ENCODE assay signal across 9 mouse cellular contexts in genomic region chr4:116448673-116449072, GRCm38 (mm10). TPM values are rescaled to one million over a fixed set of nuclear protein-coding genes. Genes with fewer than 3 reads are reported as not detected.
DNase-seq lines count a peak whose midpoint lies in the region; ATAC-seq and TF ChIP-seq lines count a peak whose summit lies in the region.
"Had no signal": no experiment of that assay in that cellular context is flagged by ENCODE, and none has a peak within 500 bp of the region (broad histone marks: within the 10 kb centered on the region; RNA-seq: fewer than 3 reads in every experiment).

No protein-coding gene starts in this region.

- peak; percentile 30 for DNase-seq in hindbrain, embryonic 10.5 days (ENCODE audit: low spot score)
- peak; percentile 59 for DNase-seq in MEL-GATA-1-ER (ENCODE audit: extremely low read depth, low read depth)
- peak; percentile 50 for DNase-seq in cerebellum, adult 9-10 months
- peak; percentile 13 for DNase-seq in limb, embryonic 14.5 days (ENCODE audit: low spot score)
- peak; percentile 51 for DNase-seq in ovary, postnatal 36 days (ENCODE audit: low spot score)
- peak; percentile 48 to 59 for DNase-seq in thymus, postnatal 36 days

- 53% methylated on average over 8 of the region's 8 CpGs for WGBS in hindbrain, embryonic 10.5 days
- 54% methylated on average over 8 of the region's 8 CpGs for WGBS in hindbrain, embryonic 12.5 days
- WGBS in heart, embryonic 13.5 days: 39% methylated on average over 8 of the region's 8 CpGs
- WGBS in limb, embryonic 14.5 days: 55% methylated on average over 8 of the region's 8 CpGs

- no peak for ATAC-seq in hindbrain, embryonic 12.5 days (ENCODE audit: low FRiP score)
- no peak for ATAC-seq in heart, embryonic 13.5 days (ENCODE audit: extremely low read depth, insufficient number of reproducible peaks, low FRiP score, low TSS enrichment)
- no peak for ATAC-seq in limb, embryonic 14.5 days (ENCODE audit: low FRiP score, low read depth)

- H3K4me3 ChIP-seq in hindbrain, embryonic 10.5 days: no peak overlapping the region
- H3K4me3 ChIP-seq in hindbrain, embryonic 12.5 days: no peak overlapping the region
- H3K4me3 ChIP-seq in heart, embryonic 13.5 days: no peak overlapping the region
- no peak overlapping the region for H3K4me3 ChIP-seq in limb, embryonic 14.5 days (replicated peaks; ENCODE audit: low read length)
- H3K4me3 ChIP-seq: limb, embryonic 13.5 days had no signal

- no peaks in the 10 kb centered on the region for H3K4me1 ChIP-seq in hindbrain, embryonic 10.5 days (replicated peaks)
- no peaks in the 10 kb centered on the region for H3K4me1 ChIP-seq in hindbrain, embryonic 12.5 days
- H3K4me1 ChIP-seq in heart, embryonic 13.5 days: peaks cover 10% of the 10 kb centered on the region
- no peaks in the 10 kb centered on the region for H3K4me1 ChIP-seq in limb, embryonic 14.5 days (ENCODE audit: control insufficient read depth, insufficient read depth, low read length)
- H3K4me1 ChIP-seq: limb, embryonic 13.5 days had no signal

- no peak overlapping the region for H3K4me2 ChIP-seq in hindbrain, embryonic 12.5 days (replicated peaks)
- peak overlapping the region; percentile 42 for H3K4me2 ChIP-seq in heart, embryonic 13.5 days
- H3K4me2 ChIP-seq in limb, embryonic 14.5 days (replicated peaks; ENCODE audit: low read depth, low read length, severe bottlenecking): no peak overlapping the region
- H3K4me2 ChIP-seq: limb, embryonic 13.5 days had no signal

- H3K27ac ChIP-seq in hindbrain, embryonic 10.5 days: no peak overlapping the region
- no peak overlapping the region for H3K27ac ChIP-seq in hindbrain, embryonic 12.5 days
- no peak overlapping the region for H3K27ac ChIP-seq in heart, embryonic 13.5 days (replicated peaks)
- no peak overlapping the region for H3K27ac ChIP-seq in limb, embryonic 14.5 days (replicated peaks; ENCODE audit: low read depth, low read length)
- H3K27ac ChIP-seq: limb, embryonic 13.5 days had no signal

- H3K9ac ChIP-seq in hindbrain, embryonic 12.5 days: no peak overlapping the region
- no peak overlapping the region for H3K9ac ChIP-seq in heart, embryonic 13.5 days
- no peak overlapping the region for H3K9ac ChIP-seq in limb, embryonic 14.5 days (ENCODE audit: low read depth, low read length, severe bottlenecking)
- H3K9ac ChIP-seq: limb, embryonic 13.5 days had no signal

- no peaks in the 10 kb centered on the region for H3K27me3 ChIP-seq in hindbrain, embryonic 10.5 days (ENCODE audit: insufficient read depth, poor library complexity, severe bottlenecking)
- H3K27me3 ChIP-seq in hindbrain, embryonic 12.5 days: no peaks in the 10 kb centered on the region
- H3K27me3 ChIP-seq in heart, embryonic 13.5 days (replicated peaks): no peaks in the 10 kb centered on the region
- H3K27me3 ChIP-seq in limb, embryonic 14.5 days (ENCODE audit: control insufficient read depth, insufficient read depth, low read length): no peaks in the 10 kb centered on the region
- H3K27me3 ChIP-seq: limb, embryonic 13.5 days had no signal

- TF ChIP-seq POLR2A in limb, embryonic 14.5 days (IDR thresholded peaks at IDR 0.05; ENCODE audit: borderline replicate concordance, extremely low read depth, insufficient read depth, insufficient read length): no peak

- no peaks in the 10 kb centered on the region for H3K9me3 ChIP-seq in hindbrain, embryonic 10.5 days
- no peaks in the 10 kb centered on the region for H3K9me3 ChIP-seq in hindbrain, embryonic 12.5 days (replicated peaks)
- H3K9me3 ChIP-seq in heart, embryonic 13.5 days: no peaks in the 10 kb centered on the region
- H3K9me3 ChIP-seq in limb, embryonic 14.5 days (ENCODE audit: control insufficient read depth, low read length): no peaks in the 10 kb centered on the region
- H3K9me3 ChIP-seq: limb, embryonic 13.5 days had no signal

- H3K36me3 ChIP-seq in hindbrain, embryonic 10.5 days: peaks cover 6% of the 10 kb centered on the region
- no peaks in the 10 kb centered on the region for H3K36me3 ChIP-seq in hindbrain, embryonic 12.5 days
- H3K36me3 ChIP-seq in heart, embryonic 13.5 days: peaks cover 14% of the 10 kb centered on the region
- no peaks in the 10 kb centered on the region for H3K36me3 ChIP-seq in limb, embryonic 14.5 days (ENCODE audit: control insufficient read depth, insufficient read depth, low read length)

RNA-seq across cellular contexts. Expression of gene Mast2, which starts 15.3 kb away (rescaled TPM):
- polyA plus RNA-seq in hindbrain, embryonic 10.5 days (2016; fragmentation: Nextera tagmentation; extraction: Ambion mirVana): 17.6 and 19.5 TPM in 2 replicates
- polyA plus RNA-seq in hindbrain, embryonic 12.5 days (2016; fragmentation: Nextera tagmentation; extraction: Ambion mirVana): 42.1 and 43.2 TPM in 2 replicates
- polyA plus RNA-seq in heart, embryonic 13.5 days (2015; fragmentation: Nextera tagmentation; extraction: Ambion mirVana): 12.8 and 12.9 TPM in 2 replicates
- 54.7 and 83.6 TPM in 2 replicates for polyA plus RNA-seq in limb, embryonic 14.5 days (2012; rRNA removed)
- polyA plus RNA-seq in limb, embryonic 14.5 days (2014; fragmentation: Nextera tagmentation; extraction: Ambion mirVana): 24.1 and 31.2 TPM in 2 replicates

RNA-seq across cellular contexts. Expression of gene Ipp, which starts 58.7 kb away (rescaled TPM):
- polyA plus RNA-seq in hindbrain, embryonic 10.5 days (2016; fragmentation: Nextera tagmentation; extraction: Ambion mirVana): 12.5 and 17.5 TPM in 2 replicates
- 15.4 and 15.6 TPM in 2 replicates for polyA plus RNA-seq in hindbrain, embryonic 12.5 days (2016; fragmentation: Nextera tagmentation; extraction: Ambion mirVana)
- 14.3 and 15.6 TPM in 2 replicates for polyA plus RNA-seq in heart, embryonic 13.5 days (2015; fragmentation: Nextera tagmentation; extraction: Ambion mirVana)
- polyA plus RNA-seq in limb, embryonic 14.5 days (2012; rRNA removed): 5.6 and 6.1 TPM in 2 replicates
- 3.1 and 3.9 TPM in 2 replicates for polyA plus RNA-seq in limb, embryonic 14.5 days (2014; fragmentation: Nextera tagmentation; extraction: Ambion mirVana)
